Mouse (Mus musculus): ENCODE data around the gene Rsl24d1.
"Not testable (repeated sequence)": the region's sequence is repeated elsewhere in the genome, so short reads cannot be mapped to it uniquely, and the experiment has no call there.

The Rsl24d1 gene

GRCm38 (mm10) chr9:73102181-73102580, 11.0 kb upstream of the Rsl24d1 start, which contains the start of gene Gm20509:
TSS of gene Gm20509 (plus strand) at chr9:73102470.
- no peak for DNase-seq

GRCm38 (mm10) chr9:73103159-73103879, 9.9 kb upstream of the Rsl24d1 start:
- peak; percentile 53 to 54 for DNase-seq

- no peak for DNase-seq
Observed at GRCm38 (mm10) chr9:73103880-73104198, 9.4 kb upstream of the Rsl24d1 start.

GRCm38 (mm10) chr9:73105141-73105540, 8.1 kb upstream of the Rsl24d1 start:
- DNase-seq = no peak

GRCm38 (mm10) chr9:73105771-73106170, 7.5 kb upstream of the Rsl24d1 start:
- DNase-seq = no peak

GRCm38 (mm10) chr9:73116704-73117103, 3.5 kb downstream of the Rsl24d1 start:
- not testable (repeated sequence) for DNase-seq

- no peak for DNase-seq
Observed at GRCm38 (mm10) chr9:73118012-73118411, 4.8 kb downstream of the Rsl24d1 start.

GRCm38 (mm10) chr9:73121735-73122134, 8.5 kb downstream of the Rsl24d1 start:
- peak; percentile 43 to 67 for DNase-seq

- no peak for DNase-seq
Observed at GRCm38 (mm10) chr9:73125043-73125570, 11.9 kb downstream of the Rsl24d1 start.

- no peak for DNase-seq
Observed at GRCm38 (mm10) chr9:73127457-73127856, 14.2 kb downstream of the Rsl24d1 start.

GRCm38 (mm10) chr9:73129875-73130274, 16.6 kb downstream of the Rsl24d1 start:
- no peak for DNase-seq

GRCm38 (mm10) chr9:73130529-73130928, 17.3 kb downstream of the Rsl24d1 start:
- DNase-seq = no peak

- no peak for DNase-seq
Observed at GRCm38 (mm10) chr9:73137341-73137886, 24.2 kb downstream of the Rsl24d1 start.

- DNase-seq = no peak
Observed at GRCm38 (mm10) chr9:73154347-73154746, 41.1 kb downstream of the Rsl24d1 start.

GRCm38 (mm10) chr9:73157968-73158367, 44.7 kb downstream of the Rsl24d1 start:
- DNase-seq = no peak

- peak; percentile 66 to 76 for DNase-seq
Observed at GRCm38 (mm10) chr9:73159265-73159664, 46.0 kb downstream of the Rsl24d1 start.

GRCm38 (mm10) chr9:73162571-73163333, 49.5 kb downstream of the Rsl24d1 start:
- DNase-seq = peak; percentile 93 to 94

GRCm38 (mm10) chr9:73165631-73166030, 52.4 kb downstream of the Rsl24d1 start:
- peak; percentile 44 to 49 for DNase-seq
